Mouse (Mus musculus): ENCODE results near the gene Gm43518. TPM values are rescaled to one million over a fixed set of nuclear protein-coding genes. Genes with fewer than 3 reads are reported as not detected.

The Gm43518 gene
- total and polyA plus RNA-seq, 3 experiments = 2.1 to 3.6 TPM; not detected in 1

DNA sequence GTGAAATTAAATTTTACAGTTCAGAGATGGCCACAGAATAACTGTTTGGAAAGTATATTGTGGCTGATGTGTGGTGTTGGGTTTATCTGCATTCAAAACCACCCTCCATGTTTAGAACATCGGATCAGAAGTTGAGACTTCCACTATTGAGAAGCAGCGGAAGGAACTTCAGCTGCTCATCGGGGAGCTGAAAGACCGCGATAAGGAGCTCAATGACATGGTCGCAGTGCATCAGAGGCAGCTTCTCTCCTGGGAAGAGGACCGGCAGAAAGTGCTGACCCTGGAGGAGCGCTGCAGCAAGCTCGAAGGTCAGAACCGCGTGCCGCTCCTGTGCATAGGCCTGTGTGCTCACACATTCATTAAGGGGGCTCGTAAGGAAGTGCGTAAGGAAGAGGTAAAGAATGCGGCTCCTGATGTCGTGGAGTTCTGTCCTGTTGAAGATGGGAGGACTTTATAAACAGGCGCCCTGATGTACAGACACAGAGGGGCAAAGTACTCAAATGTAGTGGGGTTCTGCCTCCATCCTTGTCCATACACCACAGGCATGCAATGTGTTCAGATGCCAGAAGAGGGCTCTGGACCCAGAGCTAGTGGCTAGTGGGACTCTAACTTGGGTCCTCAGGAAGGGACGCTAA lies 6.9 kb downstream of the Gm43518 start (continued):
- TF ChIP-seq UBTF (IDR thresholded peaks at IDR 0.05; ENCODE audit: borderline replicate concordance, insufficient read depth, low read depth, low read length) = 0 out of 2 replicates have a peak, but pooled peaks have one; percentile 86
- TF ChIP-seq POLR2A (IDR thresholded peaks at IDR 0.05; ENCODE audit: control insufficient read depth in 1 of 2, insufficient read depth in 1 of 2, low read depth in 1 of 2, low read length in 2 of 2, poor library complexity in 1 of 2) = peak; percentile 1 to 60; a peak in 1 of 4 replicates
- no peak for TF ChIP-seq USF2 (IDR thresholded peaks at IDR 0.05; ENCODE audit: borderline replicate concordance in 1 of 2, insufficient read depth in 1 of 2, low read depth in 1 of 2, low read length in 2 of 2)
- TF ChIP-seq MAZ (IDR thresholded peaks at IDR 0.05; ENCODE audit: low read depth, low read length) = peak; percentile 77
- TF ChIP-seq CHD2 (IDR thresholded peaks at IDR 0.05; ENCODE audit: low read length) = no peak; the same call in 1 of the 2 replicates
- no peak for TF ChIP-seq NRF1 (IDR thresholded peaks at IDR 0.05; ENCODE audit: insufficient read depth, low read depth, low read length, poor library complexity, severe bottlenecking)

DNA sequence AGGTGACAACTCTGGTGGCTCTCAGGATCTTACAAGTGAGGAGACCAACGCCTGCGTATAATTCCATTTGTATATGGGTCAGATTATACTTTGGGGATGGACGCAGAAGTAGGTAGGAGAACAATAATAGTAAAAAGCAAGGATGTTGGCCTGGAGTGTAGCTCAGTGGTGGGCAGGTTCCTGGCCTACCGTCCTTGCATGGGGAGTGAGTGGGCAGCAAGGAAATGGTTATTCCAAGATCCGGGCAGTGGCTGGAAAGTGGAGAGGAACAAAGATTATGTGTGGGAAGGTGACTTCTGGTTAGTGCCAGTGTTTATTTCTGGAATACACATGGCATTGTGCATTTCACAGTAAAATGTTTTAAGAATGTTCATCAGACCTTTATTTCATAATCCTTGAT lies 8.7 kb downstream of the Gm43518 start:
- Histone ChIP-seq H3K27ac (ENCODE audit: control insufficient read depth, low read depth, low read length) (no peak overlapping the region), H3K4me1 (ENCODE audit: control insufficient read depth in 1 of 2, insufficient read depth in 2 of 2, low read length in 2 of 2) (peaks cover 0 to 14% of the 10 kb centered on the region in 2 experiments; a peak in 2 of 4 replicates), H3K4me3 (ENCODE audit: control insufficient read depth in 1 of 2, insufficient read depth in 1 of 2, low read depth in 2 of 2, low read length in 2 of 2) (no peak overlapping the region), H3K9me3 (replicated peaks; ENCODE audit: insufficient read depth, low read length) (no peaks in the 10 kb centered on the region), H3K9ac (ENCODE audit: control insufficient read depth, low read depth, low read length, poor library complexity, severe bottlenecking) (no peak overlapping the region), H3K27me3 (ENCODE audit: control insufficient read depth in 1 of 2, insufficient read depth in 2 of 2, low read length in 2 of 2) (no peaks in the 10 kb centered on the region), H3K36me3 (ENCODE audit: control insufficient read depth in 1 of 2, insufficient read depth in 2 of 2, low read length in 2 of 2) (peaks cover 0 to 12% of the 10 kb centered on the region in 2 experiments; a peak in 2 of 4 replicates), H3K79me2 (ENCODE audit: control insufficient read depth, insufficient read depth, low read length, poor library complexity) (peaks cover 13% of the 10 kb centered on the region)
- TF ChIP-seq MEF2A (IDR thresholded peaks at IDR 0.05; ENCODE audit: extremely low read depth, insufficient replicate concordance, low read depth, low read length, poor library complexity, severe bottlenecking) (no peak), KAT2A (conservative IDR thresholded peaks at IDR 0.05; ENCODE audit: low read depth, low read length) (no peak), GABPA (IDR thresholded peaks at IDR 0.05; ENCODE audit: low read depth, low read length) (no peak), POLR2AphosphoS2 (IDR thresholded peaks at IDR 0.05; ENCODE audit: low read length) (no peak), ZMIZ1 (IDR thresholded peaks at IDR 0.05; ENCODE audit: low read depth, low read length) (no peak), MXI1 (IDR thresholded peaks at IDR 0.05; ENCODE audit: low read depth, low read length) (no peak), CHD1 (IDR thresholded peaks at IDR 0.05; ENCODE audit: low read depth, low read length) (no peak)
- DNase-seq (ENCODE audit: low read depth, low spot score) = no peak

DNA sequence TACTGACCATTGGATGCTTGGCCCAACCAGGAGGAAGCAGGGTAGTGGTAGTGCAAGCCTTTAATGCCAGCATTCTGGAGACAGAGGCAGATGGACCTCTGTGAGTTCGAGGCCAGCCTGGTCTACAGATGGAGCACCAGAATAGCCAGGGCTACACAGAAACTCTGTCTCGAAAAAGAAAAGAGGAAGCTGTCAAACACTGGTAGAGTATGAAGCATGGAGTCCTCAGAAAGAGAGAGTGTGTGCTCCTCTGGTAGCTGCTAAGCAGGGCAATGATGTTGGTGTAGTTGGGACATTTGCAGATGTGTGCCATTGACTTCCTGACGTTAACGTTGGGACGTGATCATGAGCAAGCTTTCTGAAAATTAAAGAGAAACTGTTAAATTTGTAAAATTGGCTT lies 11.3 kb downstream of the Gm43518 start:
- H3K9me3 ChIP-seq (replicated peaks; ENCODE audit: insufficient read depth, low read length) = no peaks in the 10 kb centered on the region
- TF ChIP-seq MAFK (IDR thresholded peaks at IDR 0.05; ENCODE audit: borderline replicate concordance, low read depth, low read length) (no peak), NELFE (IDR thresholded peaks at IDR 0.05; ENCODE audit: low read depth, low read length) (no peak), MYC (IDR thresholded peaks at IDR 0.05; ENCODE audit: low read depth, low read length) (no peak), USF2 (IDR thresholded peaks at IDR 0.05; ENCODE audit: borderline replicate concordance in 1 of 2, insufficient read depth in 1 of 2, low read depth in 1 of 2, low read length in 2 of 2) (no peak), NRF1 (IDR thresholded peaks at IDR 0.05; ENCODE audit: insufficient read depth, low read depth, low read length, poor library complexity, severe bottlenecking) (no peak), ETS1 (IDR thresholded peaks at IDR 0.05; ENCODE audit: low read depth, low read length) (no peak), CHD1 (IDR thresholded peaks at IDR 0.05; ENCODE audit: low read depth, low read length) (no peak), KAT2A (conservative IDR thresholded peaks at IDR 0.05; ENCODE audit: low read depth, low read length) (no peak), UBTF (IDR thresholded peaks at IDR 0.05; ENCODE audit: borderline replicate concordance, insufficient read depth, low read depth, low read length) (no peak), GABPA (IDR thresholded peaks at IDR 0.05; ENCODE audit: low read depth, low read length) (no peak), POLR2AphosphoS2 (IDR thresholded peaks at IDR 0.05; ENCODE audit: low read length) (no peak)
- no peak overlapping the region for H3K27ac ChIP-seq (ENCODE audit: control insufficient read depth, low read depth, low read length)
- peaks cover 0 to 10% of the 10 kb centered on the region in 2 experiments; a peak in 2 of 4 replicates for H3K4me1 ChIP-seq (ENCODE audit: control insufficient read depth in 1 of 2, insufficient read depth in 2 of 2, low read length in 2 of 2)
- H3K36me3 ChIP-seq (ENCODE audit: control insufficient read depth in 1 of 2, insufficient read depth in 2 of 2, low read length in 2 of 2) = peaks cover 0 to 7% of the 10 kb centered on the region in 2 experiments; a peak in 1 of 4 replicates
- DNase-seq (ENCODE audit: low read depth, low spot score) = no peak
- H3K79me2 ChIP-seq (ENCODE audit: control insufficient read depth, insufficient read depth, low read length, poor library complexity) = peaks cover 11% of the 10 kb centered on the region
- no peaks in the 10 kb centered on the region for H3K27me3 ChIP-seq (ENCODE audit: control insufficient read depth in 1 of 2, insufficient read depth in 2 of 2, low read length in 2 of 2)
- no peak overlapping the region for H3K4me3 ChIP-seq (ENCODE audit: control insufficient read depth in 1 of 2, insufficient read depth in 1 of 2, low read depth in 2 of 2, low read length in 2 of 2)
- H3K9ac ChIP-seq (ENCODE audit: control insufficient read depth, low read depth, low read length, poor library complexity, severe bottlenecking) = no peak overlapping the region

Measured in MEL (cell line).